Mouse (Mus musculus) B cell, adult 62 days (primary cell): ENCODE results near the gene Rgs6. TPM values are rescaled to one million over a fixed set of nuclear protein-coding genes. Genes with fewer than 3 reads are reported as not detected.

ENCODE experiments used
- total RNA-seq: library from RNA; stranded (reverse); gene quantifications from 4 replicates; pipeline ENCODE4 v1.2.4, GENCODE M21; 2023

Gene Rgs6
- total RNA-seq, result not detected in 4 replicates

GRCm38 (mm10) chr12:82588017-82588416, at the start of gene Rgs6:
Gene Rgs6 (plus strand): TSS chr12:82588292.

